Mouse (Mus musculus): Measurements from ENCODE around the gene Hist1h4a.
"Not testable (repeated sequence)": the region's sequence is repeated elsewhere in the genome, so short reads cannot be mapped to it uniquely, and the experiment has no call there.

DNA sequence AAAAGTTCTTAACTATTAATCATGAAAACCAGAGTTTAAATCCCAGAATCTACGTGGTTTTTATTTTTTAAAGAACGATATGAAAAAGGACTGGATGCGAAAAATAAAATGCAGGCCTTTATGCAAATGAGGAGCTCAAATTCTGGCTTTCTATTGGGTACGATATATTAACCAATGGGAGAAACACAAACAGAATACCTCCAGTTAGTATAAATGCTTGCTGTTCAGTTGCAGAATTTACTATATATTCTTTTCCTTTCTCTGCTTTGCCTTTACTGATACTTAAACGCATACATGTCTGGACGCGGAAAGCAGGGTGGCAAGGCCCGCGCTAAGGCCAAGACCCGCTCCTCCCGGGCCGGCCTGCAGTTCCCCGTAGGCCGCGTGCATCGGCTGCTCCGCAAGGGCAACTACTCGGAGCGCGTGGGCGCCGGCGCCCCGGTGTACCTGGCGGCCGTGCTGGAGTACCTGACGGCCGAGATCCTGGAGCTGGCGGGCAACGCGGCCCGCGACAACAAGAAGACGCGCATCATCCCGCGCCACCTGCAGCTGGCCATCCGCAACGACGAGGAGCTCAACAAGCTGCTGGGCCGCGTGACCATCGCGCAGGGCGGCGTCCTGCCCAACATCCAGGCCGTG is 10.1 kb downstream of the Hist1h4a start, which contains the start of gene Hist1h2ab:
- TF ChIP-seq CTCF, POLR2A (IDR thresholded peaks at IDR 0.05; ENCODE audit: insufficient read depth, low read depth, low read length): not testable (repeated sequence)
